8 mouse cellular contexts compared by ENCODE assay signal in the genomic region with DNA sequence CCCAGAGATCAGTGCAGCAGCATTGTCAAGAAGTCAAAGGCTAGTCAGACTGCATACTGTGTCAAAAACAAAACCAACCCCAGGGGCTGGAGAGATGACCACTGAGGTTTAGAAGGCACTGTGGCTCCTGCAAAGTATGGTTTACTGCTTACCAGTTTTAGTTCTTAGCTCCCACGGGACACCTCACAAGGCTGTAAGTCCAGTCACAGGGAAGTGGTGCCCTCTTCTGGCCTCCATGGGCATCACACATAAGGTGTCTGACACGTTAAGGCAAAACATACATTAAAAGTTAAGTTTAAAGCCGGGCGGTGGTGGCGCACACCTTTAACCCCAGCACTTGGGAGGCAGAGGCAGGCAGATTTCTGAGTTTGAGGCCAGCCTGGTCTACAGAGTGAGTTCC. TPM values are rescaled to one million over a fixed set of nuclear protein-coding genes. Genes with fewer than 3 reads are reported as not detected.
DNase-seq lines count a peak whose midpoint lies in the region; ATAC-seq lines count a peak whose summit lies in the region.

No protein-coding gene starts in this region.

- H3K4me3 ChIP-seq in kidney, embryonic 16.5 days (ENCODE audit: low read length) = peak overlapping the region; percentile 9; the same call in 1 of the 2 replicates
- H3K4me3 ChIP-seq in forebrain, embryonic 12.5 days (replicated peaks) = peak overlapping the region; percentile 82
- H3K4me3 ChIP-seq in limb, embryonic 15.5 days = no peak overlapping the region

- H3K9me3 ChIP-seq in kidney, embryonic 16.5 days (ENCODE audit: low read length) = no peaks in the 10 kb centered on the region
- H3K9me3 ChIP-seq in forebrain, embryonic 12.5 days = no peaks in the 10 kb centered on the region
- no peaks in the 10 kb centered on the region for H3K9me3 ChIP-seq in limb, embryonic 15.5 days

- peaks cover 37% of the 10 kb centered on the region for H3K4me1 ChIP-seq in kidney, embryonic 16.5 days (ENCODE audit: insufficient read depth, low read length)
- peaks cover 54% of the 10 kb centered on the region for H3K4me1 ChIP-seq in forebrain, embryonic 12.5 days
- H3K4me1 ChIP-seq in limb, embryonic 15.5 days = peaks cover 40% of the 10 kb centered on the region

- H3K36me3 ChIP-seq in kidney, embryonic 16.5 days (ENCODE audit: insufficient read depth, low read length) = peaks cover 34% of the 10 kb centered on the region
- H3K36me3 ChIP-seq in forebrain, embryonic 12.5 days (replicated peaks) = peaks cover 43% of the 10 kb centered on the region
- peaks cover 27% of the 10 kb centered on the region for H3K36me3 ChIP-seq in limb, embryonic 15.5 days

- no peak for DNase-seq in kidney, adult 9 months
- peak; percentile 74 for DNase-seq in R1 (ENCODE audit: low read depth, low spot score)
- peak; percentile 58 to 77 for DNase-seq in spleen, postnatal 4 days (ENCODE audit: low spot score in 2 of 2)
- DNase-seq in frontal cortex, postnatal 14 days (ENCODE audit: low spot score in 2 of 2) = no peak
- no peak for DNase-seq in cerebellum, adult 9-11 months

- H3K27ac ChIP-seq in kidney, embryonic 16.5 days (ENCODE audit: low read length) = no peak overlapping the region; the same call in 1 of the 2 replicates
- H3K27ac ChIP-seq in forebrain, embryonic 12.5 days = no peak overlapping the region
- H3K27ac ChIP-seq in limb, embryonic 15.5 days = peak overlapping the region; percentile 39; the same call in 1 of the 2 replicates

- 0 out of 2 replicates have a peak overlapping the region, but pooled peaks have one; percentile 15 for H3K9ac ChIP-seq in kidney, embryonic 16.5 days (replicated peaks; ENCODE audit: low read length)
- H3K9ac ChIP-seq in forebrain, embryonic 12.5 days = no peak overlapping the region
- H3K9ac ChIP-seq in limb, embryonic 15.5 days = no peak overlapping the region

- peak overlapping the region; percentile 76; the same call in 1 of the 2 replicates for H3K4me2 ChIP-seq in kidney, embryonic 16.5 days (replicated peaks; ENCODE audit: low read depth, low read length)
- peak overlapping the region; percentile 71 for H3K4me2 ChIP-seq in forebrain, embryonic 12.5 days
- no peak overlapping the region for H3K4me2 ChIP-seq in limb, embryonic 15.5 days

- WGBS in kidney, embryonic 16.5 days = 59% methylated on average over 5 of the region's 5 CpGs
- WGBS in forebrain, embryonic 12.5 days = 64% methylated on average over 5 of the region's 5 CpGs
- 61% methylated on average over 5 of the region's 5 CpGs for WGBS in limb, embryonic 15.5 days

- no peaks in the 10 kb centered on the region for H3K27me3 ChIP-seq in kidney, embryonic 16.5 days (ENCODE audit: insufficient read depth, low read length)
- no peaks in the 10 kb centered on the region for H3K27me3 ChIP-seq in forebrain, embryonic 12.5 days
- no peaks in the 10 kb centered on the region for H3K27me3 ChIP-seq in limb, embryonic 15.5 days

- no peak for ATAC-seq in kidney, embryonic 16.5 days (ENCODE audit: low FRiP score, low TSS enrichment)
- no peak for ATAC-seq in forebrain, embryonic 12.5 days (ENCODE audit: low FRiP score)
- no peak for ATAC-seq in limb, embryonic 15.5 days (ENCODE audit: insufficient number of reproducible peaks, low FRiP score, low TSS enrichment, low read depth)

RNA-seq across cellular contexts. Expression of a gene that starts 2.6 kb away (rescaled TPM):
- 215 and 225 TPM in 2 replicates for polyA plus RNA-seq in kidney, embryonic 16.5 days (2015; fragmentation: Nextera tagmentation; extraction: Ambion mirVana)
- polyA plus RNA-seq in forebrain, embryonic 12.5 days (2016; fragmentation: Nextera tagmentation; extraction: Ambion mirVana) = 525 and 536 TPM in 2 replicates
- polyA plus RNA-seq in limb, embryonic 15.5 days (2015; fragmentation: Nextera tagmentation; extraction: Ambion mirVana) = 159 and 162 TPM in 2 replicates

RNA-seq across cellular contexts. Expression of a gene that starts 29.1 kb away (rescaled TPM):
- polyA plus RNA-seq in kidney, embryonic 16.5 days (2015; fragmentation: Nextera tagmentation; extraction: Ambion mirVana) = 11.1 and 13.2 TPM in 2 replicates
- polyA plus RNA-seq in forebrain, embryonic 12.5 days (2016; fragmentation: Nextera tagmentation; extraction: Ambion mirVana) = 1.0 and 1.1 TPM in 2 replicates
- 6.7 and 8.1 TPM in 2 replicates for polyA plus RNA-seq in limb, embryonic 15.5 days (2015; fragmentation: Nextera tagmentation; extraction: Ambion mirVana)

RNA-seq across cellular contexts. Expression of a gene that starts 59.6 kb away (rescaled TPM):
- 15.6 and 17.0 TPM in 2 replicates for polyA plus RNA-seq in kidney, embryonic 16.5 days (2015; fragmentation: Nextera tagmentation; extraction: Ambion mirVana)
- 15.4 and 15.5 TPM in 2 replicates for polyA plus RNA-seq in forebrain, embryonic 12.5 days (2016; fragmentation: Nextera tagmentation; extraction: Ambion mirVana)
- polyA plus RNA-seq in limb, embryonic 15.5 days (2015; fragmentation: Nextera tagmentation; extraction: Ambion mirVana) = 13.6 and 14.4 TPM in 2 replicates

Comparison
In these comparisons a context has a peak if more than half of its experiments do, and no peak if none do; other contexts are left out.
1. DNase-seq: peak in R1 (single experiment) and spleen, postnatal 4 days (2 of 2); none in kidney, adult 9 months (single experiment), frontal cortex, postnatal 14 days (0 of 2) and cerebellum, adult 9-11 months (single experiment).